Mouse (Mus musculus): ENCODE measurements around the gene Ezh1.

Gene Ezh1

GRCm38 (mm10) chr11:101143338-101144225, 82.7 kb downstream of the Ezh1 start:
- peak; percentile 86 for DNase-seq (ENCODE audit: low spot score)

DNA sequence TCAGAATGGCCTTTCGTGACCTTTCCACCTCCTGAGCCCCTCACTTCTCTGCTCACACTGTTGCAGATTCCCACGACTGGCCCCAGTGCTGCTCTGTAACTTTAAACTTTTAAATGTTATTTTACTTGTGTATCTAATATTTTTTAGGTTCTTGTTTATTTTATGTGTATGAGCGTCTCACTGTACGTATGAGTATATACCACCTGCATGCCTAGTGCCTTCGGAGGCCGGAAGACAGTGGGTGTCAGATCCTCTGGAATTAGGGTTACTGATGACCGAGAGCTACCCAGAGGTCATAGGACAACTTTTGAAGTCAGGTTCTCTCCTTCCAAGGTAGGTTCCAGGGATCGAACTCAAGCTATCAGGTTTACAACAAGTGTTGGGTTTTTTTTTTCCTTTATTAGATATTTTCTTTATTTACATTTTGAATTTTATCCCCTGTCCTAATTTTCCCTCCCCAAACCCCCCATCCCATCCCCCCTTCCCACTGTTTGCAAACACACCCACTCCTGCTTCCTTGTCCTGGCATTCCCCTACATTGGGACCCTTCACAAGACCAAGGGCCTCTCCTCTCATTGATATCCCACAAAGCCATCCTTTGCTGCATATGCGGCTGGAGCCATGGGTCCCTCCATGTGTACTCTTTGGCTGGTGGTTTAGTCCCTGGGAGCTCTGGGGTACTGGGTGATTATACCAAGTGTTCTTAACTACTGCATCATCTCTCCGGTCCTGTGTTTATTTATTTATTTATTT, 83.9 kb downstream of the Ezh1 start:
- DNase-seq (ENCODE audit: low spot score): no peak

Measured in embryo, embryonic 10 days (tissue).